Mouse (Mus musculus): ENCODE measurements around the gene Lrrc2. TPM values are rescaled to one million over a fixed set of nuclear protein-coding genes. Genes with fewer than 3 reads are reported as not detected.

Lrrc2 gene
- polyA plus RNA-seq (2015; fragmentation: Nextera tagmentation; extraction: Ambion mirVana), result 3.9 TPM in 2 replicates

DNA sequence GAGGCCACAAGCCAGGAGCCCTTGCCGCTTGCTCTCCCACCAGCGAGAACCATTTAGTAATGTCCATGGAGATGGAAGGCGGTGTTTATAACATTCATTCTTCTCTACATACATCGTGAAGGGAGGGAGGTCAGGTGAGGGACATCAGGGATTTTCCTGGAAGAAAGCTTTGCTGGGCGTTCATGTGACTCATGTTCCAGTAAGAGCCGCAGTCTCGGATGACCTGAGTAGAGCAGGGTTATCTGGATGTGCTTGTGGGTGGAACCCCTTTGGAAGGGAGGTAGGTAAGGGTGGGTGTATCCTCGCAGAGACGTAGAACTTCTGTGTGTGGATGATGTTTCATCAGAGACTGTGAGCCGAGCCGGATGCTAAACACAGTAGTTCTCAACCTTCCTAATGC lies at the start of gene Lrrc2:
Gene Lrrc2, plus strand, starts transcription at position 149 of the 400 bp plus-strand sequence.

DNA sequence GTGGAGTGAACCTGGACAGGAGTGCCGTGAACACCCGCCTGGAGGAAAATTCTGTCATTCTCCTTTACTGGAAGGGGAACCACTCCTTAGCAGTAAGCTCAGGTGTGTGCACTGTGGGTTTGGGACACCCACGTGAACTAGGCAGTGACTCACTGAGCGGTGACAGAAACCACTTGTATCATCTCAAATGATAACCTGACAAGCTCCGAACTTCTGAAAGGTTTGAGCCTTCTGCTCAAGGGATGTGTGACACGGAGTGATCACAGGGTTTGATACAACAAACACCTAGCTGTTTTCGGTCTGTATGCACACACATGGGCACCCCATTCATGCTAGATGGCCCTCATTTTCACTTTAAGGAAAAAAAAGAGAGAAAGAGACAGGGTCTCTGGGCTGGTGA lies 34.6 kb upstream of the Lrrc2 start, which contains the start of gene Fam240a:
Gene Fam240a, minus strand, starts transcription at position 76 of the 400 bp plus-strand sequence.

DNA sequence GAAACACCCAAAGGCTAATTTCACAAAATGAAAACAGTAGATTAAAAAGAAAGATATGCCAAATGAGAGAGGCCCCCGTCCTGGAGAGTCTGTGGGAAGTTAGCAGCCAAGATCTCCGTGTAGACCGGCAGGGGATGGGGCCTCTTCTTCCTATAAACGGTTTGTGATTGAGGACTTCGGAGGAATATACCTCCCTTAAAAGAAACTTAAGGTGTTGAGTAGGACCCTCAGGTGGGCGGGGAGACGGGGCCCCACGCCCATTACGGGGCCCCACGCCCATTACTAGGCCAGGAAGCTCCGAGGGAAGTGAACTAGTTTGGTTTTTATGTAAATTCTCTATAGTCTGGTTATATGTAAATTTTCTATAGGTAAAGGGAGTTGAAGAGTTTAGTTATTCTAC lies 5.4 kb upstream of the Lrrc2 start, which contains the start of gene Tdgf1:
Gene Tdgf1, minus strand, starts transcription at position 233 of the 400 bp plus-strand sequence.

DNA sequence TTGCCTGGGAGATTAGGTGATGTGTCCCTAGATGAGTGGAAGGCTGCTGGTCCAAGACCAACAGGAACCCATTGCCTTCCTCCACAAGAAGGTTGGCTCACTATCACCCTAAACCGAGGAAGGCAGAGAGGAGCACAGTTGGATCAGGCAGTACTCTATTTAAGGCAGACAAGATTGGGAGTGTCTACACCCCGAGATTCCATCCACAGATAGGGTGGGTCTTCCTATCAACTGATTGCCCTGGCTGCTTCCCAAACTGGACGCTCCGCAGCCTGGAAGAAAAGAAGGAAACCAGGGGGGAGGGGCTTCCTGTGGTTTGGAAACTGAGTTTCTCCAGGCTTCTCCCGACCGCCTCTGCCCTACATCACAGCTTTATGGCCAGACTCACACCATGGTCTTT lies 38.9 kb downstream of the Lrrc2 start, which contains the start of gene Rtp3:
Gene Rtp3, minus strand, starts transcription at position 380 of the 400 bp plus-strand sequence.

DNA sequence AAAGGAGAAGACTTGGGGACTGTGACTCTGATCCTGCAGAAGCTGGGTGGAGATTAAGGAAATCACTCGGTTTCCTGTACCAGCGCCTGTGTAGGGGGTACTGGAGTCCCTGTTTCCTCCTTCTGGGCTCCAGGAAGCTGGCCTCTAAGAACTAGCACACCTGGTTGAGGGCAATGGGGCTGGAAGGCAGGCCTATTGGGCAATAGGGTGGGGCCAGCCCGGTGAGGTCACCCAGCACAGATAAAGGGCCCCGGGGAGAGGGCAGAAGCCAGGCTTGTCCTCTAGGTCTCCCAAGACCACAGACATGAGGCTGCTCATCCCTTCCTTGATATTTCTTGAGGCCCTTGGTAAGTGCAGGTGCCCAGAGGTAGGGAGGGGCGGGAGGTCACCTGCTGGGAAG lies 67.7 kb downstream of the Lrrc2 start, which contains the start of gene Ltf:
Gene Ltf, plus strand, starts transcription at position 250 of the 400 bp plus-strand sequence.

Small RNA genes lying within 50 kb of the gene (microRNA-seq; reads per million reads assigned to microRNA genes)
- gene Gm24269, result not detected

Other genes with a start within 250 kb of the Lrrc2 start
- gene Myl3, start 209.7 kb upstream of the Lrrc2 start, polyA plus RNA-seq (2015; fragmentation: Nextera tagmentation; extraction: Ambion mirVana), result 0.68 and 1.3 TPM in 2 replicates
- gene Pth1r, start 204.4 kb upstream of the Lrrc2 start, polyA plus RNA-seq (2015; fragmentation: Nextera tagmentation; extraction: Ambion mirVana), result 15.6 and 16.3 TPM in 2 replicates
- not detected in 2 replicates for gene Prss42, start 153.4 kb upstream of the Lrrc2 start, polyA plus RNA-seq (2015; fragmentation: Nextera tagmentation; extraction: Ambion mirVana)
- 0.23 TPM in 1 of 2 replicates, not detected in the other for gene Prss44, start 137.6 kb upstream of the Lrrc2 start, polyA plus RNA-seq (2015; fragmentation: Nextera tagmentation; extraction: Ambion mirVana)
- 0.14 TPM in 1 of 2 replicates, not detected in the other for gene Prss43, start 124.9 kb upstream of the Lrrc2 start, polyA plus RNA-seq (2015; fragmentation: Nextera tagmentation; extraction: Ambion mirVana)
- gene Prss45, start 117.0 kb upstream of the Lrrc2 start, polyA plus RNA-seq (2015; fragmentation: Nextera tagmentation; extraction: Ambion mirVana), result 0.13 TPM in 1 of 2 replicates, not detected in the other
- gene Prss46, start 107.0 kb upstream of the Lrrc2 start, polyA plus RNA-seq (2015; fragmentation: Nextera tagmentation; extraction: Ambion mirVana), result not detected in 2 replicates
- gene Prss50, start 93.6 kb upstream of the Lrrc2 start, polyA plus RNA-seq (2015; fragmentation: Nextera tagmentation; extraction: Ambion mirVana), result 1.5 and 2.2 TPM in 2 replicates
- gene Als2cl, start 71.7 kb upstream of the Lrrc2 start, polyA plus RNA-seq (2015; fragmentation: Nextera tagmentation; extraction: Ambion mirVana), result 5.5 and 6.2 TPM in 2 replicates
- gene Tmie, start 71.4 kb upstream of the Lrrc2 start, polyA plus RNA-seq (2015; fragmentation: Nextera tagmentation; extraction: Ambion mirVana), result 15.2 and 18.3 TPM in 2 replicates
- not detected in 2 replicates for gene Fam240a, start 34.7 kb upstream of the Lrrc2 start, polyA plus RNA-seq (2015; fragmentation: Nextera tagmentation; extraction: Ambion mirVana)
- gene Tdgf1, start 5.4 kb upstream of the Lrrc2 start, polyA plus RNA-seq (2015; fragmentation: Nextera tagmentation; extraction: Ambion mirVana), result 1.9 and 2.5 TPM in 2 replicates
- not detected in 2 replicates for gene Rtp3, start 39.0 kb downstream of the Lrrc2 start, polyA plus RNA-seq (2015; fragmentation: Nextera tagmentation; extraction: Ambion mirVana)
- gene Ltf, start 67.7 kb downstream of the Lrrc2 start, polyA plus RNA-seq (2015; fragmentation: Nextera tagmentation; extraction: Ambion mirVana), result 0.45 and 0.98 TPM in 2 replicates
- gene Ccrl2, start 106.0 kb downstream of the Lrrc2 start, polyA plus RNA-seq (2015; fragmentation: Nextera tagmentation; extraction: Ambion mirVana), result 1.4 and 1.8 TPM in 2 replicates
- 38.7 and 42.1 TPM in 2 replicates for gene Lrrfip2, start 166.0 kb downstream of the Lrrc2 start, polyA plus RNA-seq (2015; fragmentation: Nextera tagmentation; extraction: Ambion mirVana)

Measured in neural tube, postnatal 0 days (tissue).